In the genomic region with DNA sequence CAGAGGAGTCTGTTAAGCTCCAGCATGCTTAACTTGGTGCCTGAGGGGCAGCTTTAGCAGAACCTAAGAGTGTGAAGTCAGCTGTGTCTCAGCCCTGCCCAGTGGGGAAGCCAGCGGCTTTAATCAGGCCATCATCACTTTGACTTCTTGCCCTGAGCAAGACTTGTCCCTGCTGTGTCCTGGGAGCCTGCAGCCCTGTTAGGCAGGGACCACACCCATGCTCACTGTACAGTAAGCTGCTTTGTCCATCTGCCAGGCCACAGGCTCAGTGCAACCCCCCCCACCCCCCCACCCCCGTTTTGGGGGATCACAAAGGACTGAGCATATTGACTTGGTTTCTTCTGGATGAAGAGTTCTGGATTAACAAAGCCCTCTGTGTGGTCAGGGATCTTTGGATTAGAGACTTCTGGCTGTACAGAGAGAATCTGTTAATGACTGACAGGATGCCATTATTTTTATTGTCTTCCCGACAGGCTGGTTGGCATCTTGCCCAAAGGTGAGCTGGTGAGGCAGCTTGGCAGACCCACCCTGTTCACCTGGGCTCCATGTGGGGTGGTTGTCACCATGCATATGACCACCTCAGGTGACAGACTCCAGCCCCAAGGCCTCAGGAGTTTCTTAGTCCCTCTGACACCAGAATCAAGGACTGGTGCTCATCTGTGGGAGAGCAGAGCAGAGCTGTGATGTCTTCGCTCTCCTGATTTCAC, we compare ENCODE assay signal across 10 mouse cellular contexts. TPM values are rescaled to one million over a fixed set of nuclear protein-coding genes. Genes with fewer than 3 reads are reported as not detected.
DNase-seq lines count a peak whose midpoint lies in the region; ATAC-seq lines count a peak whose summit lies in the region.
"Had no signal": no experiment of that assay in that cellular context is flagged by ENCODE, and none has a peak within 500 bp of the region (broad histone marks: within the 10 kb centered on the region; RNA-seq: fewer than 3 reads in every experiment).

No protein-coding gene starts in this region.

- peak; percentile 25 for DNase-seq in kidney, adult 9 months
- no peak for DNase-seq in kidney, adult 11 months
- peak; percentile 13 for DNase-seq in brain, adult 2 months (ENCODE audit: low read depth, low spot score)
- peak; percentile 50 for DNase-seq in retina, embryonic 14.5 days (ENCODE audit: low spot score)
- no peak for DNase-seq in embryo, embryonic 11 days
- DNase-seq: layer of hippocampus, postnatal 36 days; lung, postnatal 10 days had no signal

- no peak overlapping the region for H3K4me3 ChIP-seq in kidney, embryonic 15.5 days (replicated peaks)
- H3K4me3 ChIP-seq: erythroblast, embryonic 14.5 days had no signal

- H3K4me1 ChIP-seq in kidney, embryonic 15.5 days: peaks cover 66% of the 10 kb centered on the region

- peaks cover 26% of the 10 kb centered on the region for H3K36me3 ChIP-seq in kidney, embryonic 15.5 days

- H3K27ac ChIP-seq in kidney, embryonic 15.5 days: peak overlapping the region; percentile 65

- no peaks in the 10 kb centered on the region for H3K9me3 ChIP-seq in kidney, embryonic 15.5 days (replicated peaks)

- H3K4me2 ChIP-seq in kidney, embryonic 15.5 days: no peak overlapping the region

- H3K9ac ChIP-seq in kidney, embryonic 15.5 days: 0 out of 2 replicates have a peak overlapping the region, but pooled peaks have one; percentile 3

- WGBS in kidney, embryonic 15.5 days: 52% methylated on average over 4 of the region's 4 CpGs

- no peaks in the 10 kb centered on the region for H3K27me3 ChIP-seq in kidney, embryonic 15.5 days

- no peak; the same call in 1 of the 2 replicates for ATAC-seq in kidney, embryonic 15.5 days (replicated peaks; ENCODE audit: low FRiP score)
- ATAC-seq in erythroid progenitor cell, adult 5-6 weeks (replicated peaks; ENCODE audit: low FRiP score, poor library complexity, severe bottlenecking): no peak

RNA-seq across cellular contexts. Expression of gene Pgs1, which starts 23.9 kb away (rescaled TPM):
- 34.1 and 38.9 TPM in 2 replicates for polyA plus RNA-seq in kidney, embryonic 15.5 days (2015; fragmentation: Nextera tagmentation; extraction: Ambion mirVana)
- total RNA-seq in erythroid progenitor cell, adult 5-6 weeks (2015; ENCODE audit: low replicate concordance): 10.1 and 13.3 TPM in 2 replicates
- total RNA-seq in erythroid progenitor cell, adult 5-6 weeks (2017; ENCODE audit: low replicate concordance): 5.1 and 22.5 TPM in 2 replicates

RNA-seq across cellular contexts. Expression of gene Socs3, which starts 40.2 kb away (rescaled TPM):
- polyA plus RNA-seq in kidney, embryonic 15.5 days (2015; fragmentation: Nextera tagmentation; extraction: Ambion mirVana): 14.1 and 15.2 TPM in 2 replicates
- 0.36 and 1.3 TPM in 2 replicates for total RNA-seq in erythroid progenitor cell, adult 5-6 weeks (2015; ENCODE audit: low replicate concordance)
- 1.2 TPM in 1 of 2 replicates, not detected in the other for total RNA-seq in erythroid progenitor cell, adult 5-6 weeks (2017; ENCODE audit: low replicate concordance)

Comparison
In these comparisons a context has a peak if more than half of its experiments do, and no peak if none do; other contexts are left out.
1. DNase-seq: peak in kidney, adult 9 months (single experiment), brain, adult 2 months (single experiment) and retina, embryonic 14.5 days (single experiment); none in kidney, adult 11 months (single experiment) and embryo, embryonic 11 days (single experiment).